Mouse (Mus musculus): ENCODE results near the gene F7. TPM values are rescaled to one million over a fixed set of nuclear protein-coding genes. Genes with fewer than 3 reads are reported as not detected.

Gene F7
- polyA plus RNA-seq, 1 experiment from 2014 or later = 0.07 TPM

- H3K9me3 ChIP-seq (ENCODE audit: control insufficient read depth, low read length) = no peaks in the 10 kb centered on the region
- H3K9ac ChIP-seq (ENCODE audit: low read length) = no peak overlapping the region
- H3K27ac ChIP-seq (ENCODE audit: low read depth, low read length) = no peak overlapping the region
- H3K36me3 ChIP-seq (ENCODE audit: control insufficient read depth, insufficient read depth, low read length) = peaks cover 35% of the 10 kb centered on the region
- H3K4me3 ChIP-seq (ENCODE audit: low read depth, low read length) = no peak overlapping the region
- ATAC-seq (ENCODE audit: low FRiP score) (no peak), DNase-seq (ENCODE audit: low spot score, missing footprints) (no peak)
- H3K4me2 ChIP-seq = no peak overlapping the region
- WGBS = 89% methylated on average over 7 of the region's 7 CpGs
- no peaks in the 10 kb centered on the region for H3K27me3 ChIP-seq (ENCODE audit: control insufficient read depth, insufficient read depth, low read length)
- H3K4me1 ChIP-seq (ENCODE audit: control insufficient read depth, insufficient read depth, low read length) = no peaks in the 10 kb centered on the region
Measured at GRCm38 (mm10) chr8:13077542-13077941, 51.7 kb downstream of the F7 start.

Other genes starting within 250 kb of the F7 start
- gene Mcf2l, start 152.2 kb upstream of the F7 start, polyA plus RNA-seq (2014; fragmentation: Nextera tagmentation; extraction: Ambion mirVana) = 44.2 and 46.0 TPM in 2 replicates
- 0.78 and 0.80 TPM in 2 replicates for gene F10, start 11.3 kb downstream of the F7 start, polyA plus RNA-seq (2014; fragmentation: Nextera tagmentation; extraction: Ambion mirVana)
- gene Proz, start 34.9 kb downstream of the F7 start, polyA plus RNA-seq (2014; fragmentation: Nextera tagmentation; extraction: Ambion mirVana) = 0.12 and 0.40 TPM in 2 replicates
- 51.5 and 58.3 TPM in 2 replicates for gene Pcid2, start 79.4 kb downstream of the F7 start, polyA plus RNA-seq (2014; fragmentation: Nextera tagmentation; extraction: Ambion mirVana)
- 89.7 and 90.1 TPM in 2 replicates for gene Cul4a, start 79.6 kb downstream of the F7 start, polyA plus RNA-seq (2014; fragmentation: Nextera tagmentation; extraction: Ambion mirVana)
- gene Lamp1, start 133.1 kb downstream of the F7 start, polyA plus RNA-seq (2014; fragmentation: Nextera tagmentation; extraction: Ambion mirVana) = 274 and 282 TPM in 2 replicates
- 20.9 and 22.0 TPM in 2 replicates for gene Grtp1, start 174.6 kb downstream of the F7 start, polyA plus RNA-seq (2014; fragmentation: Nextera tagmentation; extraction: Ambion mirVana)
- gene Adprhl1, start 228.1 kb downstream of the F7 start, polyA plus RNA-seq (2014; fragmentation: Nextera tagmentation; extraction: Ambion mirVana) = not detected in 2 replicates

Measured in midbrain, embryonic 11.5 days (tissue).